Mouse (Mus musculus) heart, postnatal 0 days (tissue): ENCODE data around the gene Rai14. TPM values are rescaled to one million over a fixed set of nuclear protein-coding genes. Genes with fewer than 3 reads are reported as not detected.

Experiments
- ATAC-seq: fragments of 200-750 bp; cut with Nextera tagmentation; 2 replicates; pipeline ENCODE4 v1.8.0; 2017; ENCODE audit warnings: low read depth, moderate number of reproducible peaks, moderate library complexity; ENCODE audit not compliant: insufficient read depth
- DNase-seq: peaks from one replicate; pipeline ENCODE4 v3.0.0-alpha.2; 2016; ENCODE audit warnings: low spot score
- H3K27ac ChIP-seq: fragments of 300-500 bp; sonication (generic); 2 replicates; pipeline ENCODE4 v1.5.1; 2014; ENCODE audit warnings: low read depth, mild to moderate bottlenecking
- H3K27me3 ChIP-seq: fragments of 300-500 bp; sonication (generic); 2 replicates; pipeline ENCODE4 v1.6.1; 2014; ENCODE audit warnings: low read length, mixed read lengths; ENCODE audit not compliant: control insufficient read depth, insufficient read depth
- H3K36me3 ChIP-seq: fragments of 300-500 bp; sonication (generic); replicated peaks from 2 replicates; pipeline ENCODE4 v1.6.1; 2014; ENCODE audit warnings: low read length, mixed read lengths; ENCODE audit not compliant: control insufficient read depth, insufficient read depth
- H3K4me1 ChIP-seq: fragments of 300-500 bp; sonication (generic); 2 replicates; pipeline ENCODE4 v1.6.1; 2014; ENCODE audit warnings: antibody characterized with exemption; ENCODE audit not compliant: control insufficient read depth, insufficient read depth
- H3K4me2 ChIP-seq: fragments of 300-500 bp; sonication (generic); 2 replicates; pipeline ENCODE4 v1.6.1; 2014; ENCODE audit warnings: low read depth, mild to moderate bottlenecking, low read length, moderate library complexity
- H3K4me3 ChIP-seq: fragments of 300-500 bp; sonication (generic); 2 replicates; pipeline ENCODE4 v1.5.1; 2014; ENCODE audit warnings: low read depth, low read length
- H3K9ac ChIP-seq: fragments of 300-500 bp; sonication (generic); replicated peaks from 2 replicates; pipeline ENCODE4 v1.6.1; 2014; ENCODE audit warnings: low read depth, low read length, mixed read lengths
- H3K9me3 ChIP-seq: fragments of 300-500 bp; sonication (generic); replicated peaks from 2 replicates; pipeline ENCODE4 v1.6.1; 2016; ENCODE audit warnings: low read length; ENCODE audit not compliant: control insufficient read depth
- CTCF ChIP-seq: IDR thresholded peaks from 2 replicates; pipeline ENCODE4 v1.5.1; 2016; ENCODE audit warnings: antibody characterized with exemption, control low read depth, low read depth
- EP300 ChIP-seq: IDR thresholded peaks from 2 replicates; pipeline ENCODE4 v1.6.1; 2016; ENCODE audit warnings: antibody characterized with exemption, low read depth
- WGBS: fragments of 180-500 bp; shearing (Covaris S2); extraction: QIAGEN DNeasy Blood & Tissue Kit; methylation state at CpG from one replicate; pipeline ENCODE4 v1.1.7; 2014; 5-methylcytosine and 5-hydroxymethylcytosine counted together
- polyA plus RNA-seq: library from polyadenylated mRNA; unstranded; fragments of >200 nt; fragmentation: Nextera tagmentation; extraction: Ambion mirVana; gene quantifications from 2 replicates; pipeline ENCODE4 v1.2.1, GENCODE M21; 2015
- total RNA-seq: library from RNA; depleted of rRNA; stranded (reverse); fragments of >200 nt; gene quantifications from 2 replicates; pipeline ENCODE4 v1.2.3, GENCODE M21; 2014; ENCODE audit warnings: low replicate concordance

The Rai14 gene
- total and polyA plus RNA-seq, 2 experiments from 2014 or later, result 4.1 to 8.9 TPM

DNA sequence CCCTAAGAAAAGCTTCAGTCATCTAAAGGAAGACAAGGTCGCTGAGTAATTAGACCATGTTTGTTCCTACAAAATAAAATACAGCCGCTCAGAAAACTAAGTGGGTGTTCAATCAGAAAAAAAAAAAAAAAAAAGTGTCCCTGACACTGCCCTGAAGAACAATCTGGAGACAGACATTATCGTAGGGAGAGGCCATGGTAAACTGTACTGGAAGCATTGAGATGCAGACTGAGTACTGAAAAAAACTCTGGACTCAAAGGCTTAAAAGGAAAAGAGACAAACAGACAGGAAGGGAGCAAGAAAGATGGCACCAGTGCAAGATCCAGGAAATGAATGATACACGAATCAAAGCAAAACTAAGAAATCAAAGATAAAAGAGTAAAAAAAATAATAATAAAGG lies 71.2 kb downstream of the Rai14 start:
- no peaks in the 10 kb centered on the region for H3K36me3 ChIP-seq
- H3K4me3 ChIP-seq, result no peak overlapping the region
- TF ChIP-seq CTCF, result no peak
- no peak for TF ChIP-seq EP300
- DNase-seq (no peak), ATAC-seq (no peak)
- no peak overlapping the region for H3K9ac ChIP-seq
- no peaks in the 10 kb centered on the region for H3K27me3 ChIP-seq
- H3K27ac ChIP-seq, result no peak overlapping the region
- WGBS, result 61% methylated on average over 4 of the region's 4 CpGs
- no peaks in the 10 kb centered on the region for H3K9me3 ChIP-seq
- H3K4me1 ChIP-seq, result no peaks in the 10 kb centered on the region
- no peak overlapping the region for H3K4me2 ChIP-seq

DNA sequence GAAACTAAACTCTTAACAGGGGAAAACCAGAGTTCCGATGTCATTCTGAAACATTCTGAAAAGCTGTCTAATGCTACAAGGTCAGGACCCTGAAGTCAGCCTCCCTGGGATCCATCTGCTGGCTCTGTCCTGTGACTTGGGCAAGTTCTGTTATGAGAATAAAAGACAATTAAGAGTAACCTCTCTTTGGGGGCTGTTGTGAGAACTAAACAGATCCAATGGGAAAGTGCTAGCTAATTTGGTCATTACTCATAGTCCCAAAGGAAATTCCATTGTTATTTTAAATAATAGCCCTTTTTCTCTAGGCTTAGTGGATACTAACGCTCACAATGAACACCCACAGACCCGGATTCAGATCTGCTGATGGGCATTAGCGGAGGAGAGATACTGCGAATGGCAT lies 72.0 kb downstream of the Rai14 start:
- 54% methylated on average over 5 of the region's 5 CpGs for WGBS
- Histone ChIP-seq H3K36me3 (no peaks in the 10 kb centered on the region), H3K9ac (no peak overlapping the region), H3K27me3 (no peaks in the 10 kb centered on the region), H3K4me1 (no peaks in the 10 kb centered on the region), H3K4me2 (no peak overlapping the region), H3K4me3 (no peak overlapping the region), H3K9me3 (no peaks in the 10 kb centered on the region), H3K27ac (no peak overlapping the region)
- no peak for ATAC-seq
- DNase-seq, result no peak
- no peak for TF ChIP-seq EP300
- no peak for TF ChIP-seq CTCF

DNA sequence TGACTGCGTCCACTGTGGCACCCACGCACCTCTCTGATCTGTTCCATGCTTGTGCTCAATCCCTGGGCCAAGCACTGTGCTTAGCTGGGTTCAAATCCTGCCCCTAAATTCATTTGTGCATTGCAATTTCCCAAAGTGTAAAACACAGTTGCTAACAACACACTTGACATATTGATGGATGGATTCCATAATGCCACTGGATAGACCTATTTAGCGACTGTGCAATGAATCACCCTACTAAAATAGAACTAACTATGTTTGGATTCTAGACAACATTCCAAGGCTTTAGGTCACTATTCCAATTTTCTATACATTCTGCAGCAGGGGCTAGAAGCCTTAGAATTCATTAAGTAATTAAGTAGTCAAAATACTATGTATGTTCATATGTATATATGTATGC lies 73.7 kb downstream of the Rai14 start:
- WGBS, result 82% methylated on average over 3 of the region's 3 CpGs
- TF ChIP-seq CTCF (no peak), EP300 (no peak)
- H3K9me3 ChIP-seq, result no peaks in the 10 kb centered on the region
- H3K36me3 ChIP-seq, result no peaks in the 10 kb centered on the region
- no peak for DNase-seq
- H3K27me3 ChIP-seq, result no peaks in the 10 kb centered on the region
- H3K4me1 ChIP-seq, result no peaks in the 10 kb centered on the region
- H3K4me3 ChIP-seq, result no peak overlapping the region
- ATAC-seq, result no peak
- H3K27ac ChIP-seq, result no peak overlapping the region
- no peak overlapping the region for H3K9ac ChIP-seq
- H3K4me2 ChIP-seq, result no peak overlapping the region

DNA sequence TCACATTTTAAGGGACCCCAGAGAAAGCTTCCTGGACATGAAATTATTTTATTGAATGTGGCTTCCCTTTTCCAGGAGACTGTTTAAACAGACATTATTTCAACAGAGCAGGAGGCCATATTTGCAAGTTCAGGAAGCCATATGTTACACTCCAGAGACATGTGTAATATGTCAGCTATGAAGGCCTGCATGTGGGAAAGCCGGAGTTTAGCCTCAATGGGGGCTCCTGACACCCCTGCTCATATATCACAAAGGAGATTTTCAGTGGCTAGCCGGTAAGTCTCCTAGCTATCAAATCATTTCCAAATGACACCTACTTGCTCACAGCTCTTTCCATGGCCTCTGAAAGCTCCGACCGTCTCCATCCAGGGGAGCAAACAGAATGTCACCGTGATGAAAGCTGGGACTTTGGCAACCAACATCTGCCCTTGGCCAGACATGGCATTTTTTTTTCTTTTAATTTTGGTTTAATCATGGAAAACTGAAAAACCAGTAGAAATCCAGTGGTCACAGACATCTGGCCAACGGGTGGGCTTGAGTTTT lies 77.1 kb downstream of the Rai14 start:
- DNase-seq (no peak), ATAC-seq (no peak)
- H3K4me1 ChIP-seq, result peaks cover 4% of the 10 kb centered on the region; the same call in 1 of the 2 replicates
- 80% methylated on average over 6 of the region's 6 CpGs for WGBS
- H3K27me3 ChIP-seq, result no peaks in the 10 kb centered on the region
- no peak overlapping the region for H3K4me3 ChIP-seq
- H3K9ac ChIP-seq, result no peak overlapping the region
- H3K27ac ChIP-seq, result no peak overlapping the region
- H3K36me3 ChIP-seq, result no peaks in the 10 kb centered on the region
- no peak overlapping the region for H3K4me2 ChIP-seq
- TF ChIP-seq EP300, result no peak
- no peak for TF ChIP-seq CTCF
- H3K9me3 ChIP-seq, result no peaks in the 10 kb centered on the region

DNA sequence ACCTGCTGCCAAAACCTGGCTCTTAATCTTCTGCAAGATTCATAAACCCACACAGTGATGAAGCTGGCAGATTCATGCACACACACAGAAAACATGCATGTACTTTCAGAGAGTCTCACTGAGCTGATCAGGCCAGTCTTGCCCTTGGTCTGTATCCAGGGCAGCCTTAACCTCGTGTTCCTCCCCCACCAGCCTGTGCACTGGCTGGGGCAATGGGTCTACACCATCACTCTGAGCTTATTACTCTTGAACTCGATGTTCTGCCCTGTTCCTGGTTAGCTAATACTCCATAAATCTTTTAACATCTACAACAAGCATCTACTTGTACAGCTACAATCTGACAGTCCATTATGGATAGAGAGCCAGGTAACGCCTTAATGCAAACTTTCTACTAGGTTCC lies 77.6 kb downstream of the Rai14 start:
- ATAC-seq (no peak), DNase-seq (no peak)
- no peak overlapping the region for H3K4me3 ChIP-seq
- no peaks in the 10 kb centered on the region for H3K9me3 ChIP-seq
- H3K27me3 ChIP-seq, result no peaks in the 10 kb centered on the region
- peaks cover 4% of the 10 kb centered on the region; the same call in 1 of the 2 replicates for H3K4me1 ChIP-seq
- 76% methylated on average over 3 of the region's 3 CpGs for WGBS
- H3K36me3 ChIP-seq, result no peaks in the 10 kb centered on the region
- no peak overlapping the region for H3K4me2 ChIP-seq
- no peak overlapping the region for H3K27ac ChIP-seq
- no peak overlapping the region for H3K9ac ChIP-seq
- no peak for TF ChIP-seq CTCF
- no peak for TF ChIP-seq EP300

DNA sequence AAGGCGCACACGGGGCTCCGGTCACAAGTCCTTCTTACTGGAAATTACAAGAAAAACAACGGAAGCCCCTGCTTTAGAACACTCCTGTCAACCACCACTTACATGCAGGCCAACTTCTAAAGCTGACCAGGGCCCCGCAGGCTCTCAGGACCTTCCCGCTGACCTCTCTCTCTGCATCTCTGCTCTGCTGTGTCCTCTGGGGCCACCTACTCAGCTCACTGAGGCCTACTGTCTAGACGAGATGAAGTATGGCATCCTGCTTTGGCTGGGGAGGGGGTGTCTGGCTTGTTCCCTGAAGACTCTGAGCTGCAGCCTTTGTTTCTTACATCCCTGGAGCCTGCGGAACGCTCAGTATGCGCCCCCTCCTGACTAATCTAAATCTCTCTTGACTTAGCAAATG lies 79.3 kb downstream of the Rai14 start:
- DNase-seq (no peak), ATAC-seq (no peak)
- Histone ChIP-seq H3K27me3 (no peaks in the 10 kb centered on the region), H3K36me3 (no peaks in the 10 kb centered on the region), H3K27ac (no peak overlapping the region), H3K4me3 (no peak overlapping the region), H3K4me2 (no peak overlapping the region), H3K9ac (no peak overlapping the region), H3K9me3 (no peaks in the 10 kb centered on the region), H3K4me1 (peaks cover 4% of the 10 kb centered on the region; the same call in 1 of the 2 replicates)
- WGBS, result 70% methylated on average over 10 of the region's 10 CpGs
- TF ChIP-seq CTCF (no peak), EP300 (no peak)
